Mouse (Mus musculus) ES-E14 (cell line): Measurements from ENCODE around the gene Klf3.

Experiments used
- CHD2 ChIP-seq: IDR thresholded peaks from 2 replicates; pipeline ENCODE4 v1.6.1; 2014; ENCODE audit warnings: mild to moderate bottlenecking, low read depth, low read length, inconsistent platforms
- ZC3H11A ChIP-seq: IDR thresholded peaks from 2 replicates; pipeline ENCODE4 v1.6.1; 2012; ENCODE audit warnings: low read depth, mild to moderate bottlenecking, inconsistent platforms, low read length, borderline replicate concordance

DNA sequence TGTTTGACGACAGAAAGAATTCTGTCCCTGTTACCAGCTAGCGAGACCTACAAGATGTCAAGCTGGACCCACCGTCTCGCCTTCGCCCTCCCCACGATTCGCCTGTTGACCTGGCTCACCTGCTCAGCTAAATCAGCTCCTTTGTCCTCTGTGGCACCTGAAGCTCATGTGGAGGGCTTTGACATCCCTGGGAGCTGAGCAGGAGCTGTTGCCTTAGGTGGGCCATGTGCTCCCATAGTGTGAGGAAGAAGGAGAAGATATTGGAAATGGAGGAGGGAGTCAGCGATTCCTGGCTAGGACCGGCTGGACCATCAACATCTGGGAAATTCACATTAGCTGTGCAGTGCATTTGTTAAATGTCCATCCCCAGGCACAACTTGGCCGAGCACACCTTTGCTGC, 26.4 kb downstream of the Klf3 start:
- no peak for TF ChIP-seq ZC3H11A
- TF ChIP-seq CHD2, result no peak
